Mouse (Mus musculus) forebrain, embryonic 16.5 days (tissue): ENCODE measurements around the gene Ttyh3. TPM values are rescaled to one million over a fixed set of nuclear protein-coding genes. Genes with fewer than 3 reads are reported as not detected.
A peak's percentile ranks its signal among the peaks of the same experiment; 100 is the strongest.
"Not testable (repeated sequence)": the region's sequence is repeated elsewhere in the genome, so short reads cannot be mapped to it uniquely, and the experiment has no call there.

Experiments
- ATAC-seq: fragments of 200-750 bp; cut with Nextera tagmentation; 2 replicates; pipeline ENCODE4 v1.8.0; 2017; ENCODE audit warnings: mild to moderate bottlenecking, moderate library complexity
- H3K27ac ChIP-seq: fragments of 300-500 bp; sonication (generic); 2 replicates; pipeline ENCODE4 v1.5.1; 2014; ENCODE audit warnings: low read length, control low read depth
- H3K27me3 ChIP-seq: fragments of 300-500 bp; sonication (generic); replicated peaks from 2 replicates; pipeline ENCODE4 v1.6.1; 2014; ENCODE audit warnings: low read length; ENCODE audit not compliant: control insufficient read depth, insufficient read depth
- H3K36me3 ChIP-seq: fragments of 300-500 bp; sonication (generic); 2 replicates; pipeline ENCODE4 v1.6.1; 2014; ENCODE audit not compliant: control insufficient read depth, insufficient read depth
- H3K4me1 ChIP-seq: fragments of 300-500 bp; sonication (generic); replicated peaks from 2 replicates; pipeline ENCODE4 v1.6.1; 2014; ENCODE audit warnings: low read length; ENCODE audit not compliant: control insufficient read depth, insufficient read depth
- H3K4me2 ChIP-seq: fragments of 300-500 bp; sonication (generic); 2 replicates; pipeline ENCODE4 v1.6.1; 2014; ENCODE audit warnings: mild to moderate bottlenecking, low read length, control low read depth
- H3K4me3 ChIP-seq: fragments of 300-500 bp; sonication (generic); replicated peaks from 2 replicates; pipeline ENCODE4 v1.5.1; 2014; ENCODE audit warnings: mild to moderate bottlenecking, low read length, control low read depth
- H3K9ac ChIP-seq: fragments of 300-500 bp; sonication (generic); replicated peaks from 2 replicates; pipeline ENCODE4 v1.6.1; 2014; ENCODE audit warnings: low read depth, low read length, control low read depth
- H3K9me3 ChIP-seq: fragments of 300-500 bp; sonication (generic); 2 replicates; pipeline ENCODE4 v1.6.1; 2016; ENCODE audit warnings: low read length; ENCODE audit not compliant: control insufficient read depth
- WGBS: fragments of 180-500 bp; shearing (Covaris S2); extraction: QIAGEN DNeasy Blood & Tissue Kit; methylation state at CpG from one replicate; pipeline ENCODE4 v1.1.7; 2014; 5-methylcytosine and 5-hydroxymethylcytosine counted together
- polyA plus RNA-seq: library from polyadenylated mRNA; unstranded; fragments of >200 nt; fragmentation: Nextera tagmentation; extraction: Ambion mirVana; gene quantifications from 2 replicates; pipeline ENCODE4 v1.2.1, GENCODE M21; 2015

The Ttyh3 gene
- polyA plus RNA-seq, 1 experiment from 2014 or later, result 68.9 TPM

GRCm38 (mm10) chr5:140675079-140675478 lies 26.2 kb upstream of the Ttyh3 start:
- Histone ChIP-seq H3K9ac (no peak overlapping the region), H3K4me1 (no peaks in the 10 kb centered on the region), H3K27ac (no peak overlapping the region), H3K9me3 (no peaks in the 10 kb centered on the region), H3K4me2 (no peak overlapping the region), H3K36me3 (peaks cover 5% of the 10 kb centered on the region; the same call in 1 of the 2 replicates), H3K4me3 (no peak overlapping the region), H3K27me3 (no peaks in the 10 kb centered on the region)
- no peak for ATAC-seq
- WGBS, result 79% methylated on average over 11 of the region's 11 CpGs

DNA sequence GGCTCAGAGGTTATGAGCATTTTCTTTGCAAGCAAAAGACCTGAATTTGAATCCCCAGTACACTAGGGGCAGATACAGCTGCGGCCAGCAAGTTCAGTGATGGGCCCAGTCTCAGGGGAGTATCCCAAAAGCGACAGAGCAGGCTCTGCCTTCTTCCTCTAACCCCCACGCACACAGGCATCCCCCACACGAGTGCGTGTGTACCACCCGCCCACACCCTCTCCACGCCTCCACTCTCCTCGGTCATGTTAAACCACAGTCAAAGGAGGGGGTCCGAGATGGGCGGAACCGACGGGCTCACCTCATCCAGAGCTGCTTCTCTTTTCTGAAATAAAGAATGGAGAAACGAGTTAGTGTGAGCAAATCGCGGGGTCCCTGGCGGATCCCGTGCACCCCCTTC lies 25.2 kb upstream of the Ttyh3 start:
- 87% methylated on average over 17 of the region's 17 CpGs for WGBS
- no peak overlapping the region for H3K9ac ChIP-seq
- H3K27ac ChIP-seq, result no peak overlapping the region
- ATAC-seq, result no peak
- H3K27me3 ChIP-seq, result no peaks in the 10 kb centered on the region
- no peak overlapping the region for H3K4me3 ChIP-seq
- no peak overlapping the region for H3K4me2 ChIP-seq
- H3K36me3 ChIP-seq, result peaks cover 7% of the 10 kb centered on the region; the same call in 1 of the 2 replicates
- H3K4me1 ChIP-seq, result no peaks in the 10 kb centered on the region
- 0 out of 2 replicates have a peak, but pooled peaks cover 1% of the 10 kb centered on the region for H3K9me3 ChIP-seq

DNA sequence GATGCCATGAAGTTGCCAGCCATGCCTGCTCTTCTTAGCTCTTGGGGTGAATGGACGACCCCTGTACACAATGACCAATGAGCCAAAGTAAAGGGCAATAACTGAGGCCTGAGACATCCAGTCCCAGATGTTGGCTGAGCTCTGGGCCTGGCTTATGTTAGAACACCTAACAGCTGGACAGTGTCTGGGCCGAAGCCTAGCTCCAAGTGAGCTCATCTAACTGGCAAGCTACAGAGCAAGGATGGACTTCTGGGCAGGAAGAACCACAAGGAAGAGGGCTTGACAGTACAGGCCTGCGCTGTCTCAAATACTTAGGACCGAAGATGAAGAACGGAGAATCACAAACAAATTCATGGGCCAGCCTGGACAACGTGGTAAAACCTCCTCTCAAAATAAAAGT lies 23.8 kb upstream of the Ttyh3 start:
- not testable (repeated sequence) for H3K4me1 ChIP-seq, H3K9ac ChIP-seq, H3K4me3 ChIP-seq, ATAC-seq, H3K4me2 ChIP-seq, H3K27me3 ChIP-seq, H3K9me3 ChIP-seq, H3K27ac ChIP-seq
- peaks cover 11% of the 10 kb centered on the region for H3K36me3 ChIP-seq
- WGBS, result 91% methylated on average over 6 of the region's 6 CpGs

- H3K4me3 ChIP-seq, result no peak overlapping the region
- H3K9ac ChIP-seq, result no peak overlapping the region
- peaks cover 9% of the 10 kb centered on the region for H3K36me3 ChIP-seq
- 90% methylated on average over 6 of the region's 6 CpGs for WGBS
- H3K4me2 ChIP-seq, result no peak overlapping the region
- no peaks in the 10 kb centered on the region for H3K4me1 ChIP-seq
- H3K27me3 ChIP-seq, result no peaks in the 10 kb centered on the region
- no peak for ATAC-seq
- no peak overlapping the region for H3K27ac ChIP-seq
- 0 out of 2 replicates have a peak, but pooled peaks cover 2% of the 10 kb centered on the region for H3K9me3 ChIP-seq
Observed at GRCm38 (mm10) chr5:140672115-140672514, 23.3 kb upstream of the Ttyh3 start.

DNA sequence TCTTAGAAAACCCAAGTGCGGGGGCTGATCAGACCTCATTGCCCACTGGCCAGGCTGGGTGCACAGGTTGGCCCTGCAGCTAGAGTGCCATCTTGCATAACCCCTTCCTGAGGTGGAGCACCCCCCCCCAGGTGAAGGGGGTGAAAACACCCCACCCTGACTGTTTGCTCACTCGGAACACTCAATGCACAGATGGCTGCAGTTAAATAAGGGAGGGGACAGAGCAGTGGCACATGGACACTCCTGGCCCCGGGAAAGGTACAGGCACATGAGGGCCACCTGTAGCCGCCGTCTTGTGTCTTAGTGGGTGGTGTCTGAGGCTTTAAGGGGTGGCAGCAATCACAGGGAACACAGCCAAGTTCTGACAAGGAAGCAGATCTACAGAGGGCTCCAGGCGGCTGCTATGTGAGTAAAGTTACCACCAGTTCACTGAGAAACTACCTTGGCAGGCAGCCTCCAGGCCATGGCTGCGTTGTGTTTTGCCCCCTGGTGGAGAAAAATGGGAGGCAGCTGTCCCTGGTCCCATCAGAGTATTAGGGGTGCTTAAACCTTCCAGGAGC lies 14.9 kb upstream of the Ttyh3 start:
- no peak overlapping the region for H3K4me3 ChIP-seq
- ATAC-seq, result no peak
- H3K36me3 ChIP-seq, result peaks cover 3% of the 10 kb centered on the region
- no peaks in the 10 kb centered on the region for H3K27me3 ChIP-seq
- no peak overlapping the region for H3K4me2 ChIP-seq
- no peak overlapping the region for H3K9ac ChIP-seq
- 31% methylated on average over 7 of the region's 7 CpGs for WGBS
- H3K9me3 ChIP-seq, result no peaks in the 10 kb centered on the region
- peaks cover 34% of the 10 kb centered on the region for H3K4me1 ChIP-seq
- peak overlapping the region; percentile 21 for H3K27ac ChIP-seq

- 65% methylated on average over 17 of the region's 17 CpGs for WGBS
Observed at GRCm38 (mm10) chr5:140662741-140663592, 14.1 kb upstream of the Ttyh3 start.

DNA sequence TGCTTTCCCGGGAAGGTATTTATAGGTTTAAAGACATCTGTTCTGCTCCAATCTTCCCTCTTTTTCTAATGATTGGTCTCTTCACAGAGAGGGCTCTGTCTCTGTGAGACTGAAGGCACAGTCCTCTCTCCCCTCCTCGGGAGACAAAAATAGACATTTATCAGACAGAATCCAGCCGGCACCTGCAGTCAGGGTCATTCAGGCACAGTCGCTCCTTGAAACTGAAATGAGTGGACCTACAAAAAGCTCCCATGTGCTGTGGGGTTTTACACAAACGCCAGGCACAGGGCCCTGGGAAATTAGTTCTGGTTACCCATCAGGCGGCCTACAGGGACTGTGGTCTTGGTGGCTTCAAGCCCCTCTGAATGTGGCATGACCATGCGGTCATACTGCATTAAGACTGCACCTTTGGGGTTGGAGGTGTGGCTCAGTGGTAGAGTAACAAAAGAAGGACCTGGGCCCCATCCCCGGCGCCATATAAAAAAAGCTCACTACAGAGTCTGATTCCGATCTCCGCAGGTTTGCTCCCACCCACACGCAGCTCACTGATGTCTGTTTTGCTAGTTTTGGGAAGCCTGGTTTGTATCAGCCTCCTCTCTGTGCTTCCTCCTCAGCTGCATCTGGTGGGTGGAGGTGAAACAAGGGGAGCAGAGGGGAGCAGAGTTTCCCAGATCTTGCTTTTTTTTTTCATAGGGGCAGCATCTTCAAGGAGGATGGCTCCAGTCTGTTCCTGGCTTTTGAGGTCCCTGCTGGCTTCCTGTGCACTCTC lies 13.2 kb upstream of the Ttyh3 start:
- no peak overlapping the region; the same call in 1 of the 2 replicates for H3K9ac ChIP-seq
- H3K36me3 ChIP-seq, result no peaks in the 10 kb centered on the region
- no peaks in the 10 kb centered on the region for H3K9me3 ChIP-seq
- H3K4me1 ChIP-seq, result peaks cover 34% of the 10 kb centered on the region
- H3K4me2 ChIP-seq, result no peak overlapping the region
- H3K27me3 ChIP-seq, result no peaks in the 10 kb centered on the region
- no peak for ATAC-seq
- 46% methylated on average over 12 of the region's 12 CpGs for WGBS
- peak overlapping the region; percentile 26; the same call in 1 of the 2 replicates for H3K27ac ChIP-seq
- H3K4me3 ChIP-seq, result no peak overlapping the region

More at GRCm38 (mm10) chr5:140662741-140663592, 14.1 kb upstream of the Ttyh3 start:
- no peaks in the 10 kb centered on the region for H3K27me3 ChIP-seq
- H3K27ac ChIP-seq, result peak overlapping the region; percentile 21
- no peak for ATAC-seq
- H3K4me2 ChIP-seq, result no peak overlapping the region
- no peak overlapping the region; the same call in 1 of the 2 replicates for H3K9ac ChIP-seq
- no peaks in the 10 kb centered on the region for H3K9me3 ChIP-seq
- H3K36me3 ChIP-seq, result peaks cover 2% of the 10 kb centered on the region; the same call in 1 of the 2 replicates
- H3K4me3 ChIP-seq, result no peak overlapping the region
- peaks cover 34% of the 10 kb centered on the region for H3K4me1 ChIP-seq

DNA sequence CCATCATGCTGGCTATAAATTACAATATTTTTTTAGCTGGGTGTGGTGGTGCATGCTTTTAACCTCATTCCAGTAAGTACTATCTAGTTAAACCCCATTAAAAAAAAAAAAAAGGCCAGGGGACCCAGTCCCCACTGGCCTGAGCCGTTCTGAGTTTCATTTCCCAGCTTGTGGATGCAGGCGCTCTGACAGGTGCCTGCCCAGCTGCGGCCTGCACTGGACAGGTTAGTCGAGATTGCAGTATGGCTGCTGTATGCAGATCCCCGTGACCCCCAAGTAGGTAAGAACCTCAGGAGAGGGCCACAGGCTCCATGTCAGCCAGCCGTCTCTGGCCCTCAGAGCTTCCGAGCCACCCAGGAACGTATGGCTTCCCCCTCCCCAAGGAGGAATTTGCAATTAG lies 12.6 kb upstream of the Ttyh3 start:
- ATAC-seq, result no peak
- Histone ChIP-seq H3K9ac (no peak overlapping the region), H3K9me3 (no peaks in the 10 kb centered on the region), H3K4me3 (no peak overlapping the region), H3K4me1 (peaks cover 34% of the 10 kb centered on the region), H3K4me2 (no peak overlapping the region), H3K27me3 (no peaks in the 10 kb centered on the region), H3K27ac (no peak overlapping the region), H3K36me3 (no peaks in the 10 kb centered on the region)
- 62% methylated on average over 8 of the region's 8 CpGs for WGBS

DNA sequence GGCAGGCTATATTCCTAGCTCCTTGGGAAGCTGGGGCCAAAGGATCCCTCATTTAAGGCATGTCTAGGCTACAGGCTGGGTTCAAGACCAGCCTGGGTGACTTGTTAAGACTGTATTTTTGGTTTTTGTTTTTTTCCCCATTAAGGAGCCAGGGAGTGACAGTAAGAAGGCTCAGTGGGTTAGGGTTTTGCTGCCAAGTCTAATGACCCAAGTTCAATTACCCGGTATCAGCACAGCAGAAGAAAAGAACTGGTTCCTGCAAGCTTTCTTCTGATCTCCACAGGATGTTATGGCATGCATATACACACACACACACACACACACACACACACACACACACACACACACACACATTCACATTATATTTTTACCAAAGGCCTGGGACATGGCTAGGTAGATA lies 11.6 kb upstream of the Ttyh3 start:
- 24% methylated on average over 1 of the region's 1 CpGs for WGBS
- no peaks in the 10 kb centered on the region for H3K27me3 ChIP-seq
- H3K4me2 ChIP-seq, result no peak overlapping the region
- H3K36me3 ChIP-seq, result no peaks in the 10 kb centered on the region
- H3K27ac ChIP-seq, result peak overlapping the region; percentile 84
- H3K9ac ChIP-seq, result no peak overlapping the region
- no peaks in the 10 kb centered on the region for H3K9me3 ChIP-seq
- peak; percentile 18 for ATAC-seq
- no peak overlapping the region for H3K4me3 ChIP-seq
- peaks cover 34% of the 10 kb centered on the region for H3K4me1 ChIP-seq
